Mouse (Mus musculus) layer of hippocampus, adult 9-10 months (tissue): ENCODE measurements around the gene Mapt.

Experiments used
- DNase-seq: peaks from one replicate; pipeline ENCODE4 v3.0.0; 2022; ENCODE audit warnings: low spot score

Gene Mapt

DNA sequence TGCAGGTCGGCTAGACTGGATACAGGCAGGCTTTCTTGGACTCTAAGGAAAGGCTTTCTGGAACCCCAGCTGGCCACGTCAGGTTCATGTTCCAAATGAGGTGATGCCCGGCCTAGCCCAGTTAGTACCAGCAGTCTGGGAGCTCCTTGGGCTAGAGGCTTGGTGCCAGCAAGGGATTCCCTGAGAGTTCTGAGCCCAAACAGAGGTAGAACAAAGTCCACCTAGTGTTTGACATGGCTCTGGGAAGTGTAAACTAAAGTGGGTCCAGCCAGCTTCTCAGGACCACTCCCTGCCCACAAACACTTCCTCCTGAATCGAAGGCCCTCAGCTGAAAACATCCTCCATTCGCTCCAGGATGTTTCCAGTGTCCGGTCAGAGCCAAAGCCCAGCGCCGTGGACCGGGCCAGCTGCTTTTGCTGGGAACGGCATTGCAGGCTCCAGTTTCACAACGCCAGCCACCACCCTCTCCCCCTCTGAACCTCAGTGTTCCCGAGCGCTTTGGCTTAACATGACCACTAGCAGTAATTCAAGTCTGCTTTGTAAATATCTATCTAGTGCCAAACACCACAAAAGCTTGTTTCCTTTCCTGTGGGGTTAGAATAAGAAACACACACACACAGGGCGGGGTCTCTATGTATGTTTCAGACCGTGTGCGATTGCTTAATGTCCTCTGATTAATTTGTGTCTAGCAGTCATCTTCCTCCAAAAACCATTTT, 85.7 kb downstream of the Mapt start:
- no peak for DNase-seq

DNA sequence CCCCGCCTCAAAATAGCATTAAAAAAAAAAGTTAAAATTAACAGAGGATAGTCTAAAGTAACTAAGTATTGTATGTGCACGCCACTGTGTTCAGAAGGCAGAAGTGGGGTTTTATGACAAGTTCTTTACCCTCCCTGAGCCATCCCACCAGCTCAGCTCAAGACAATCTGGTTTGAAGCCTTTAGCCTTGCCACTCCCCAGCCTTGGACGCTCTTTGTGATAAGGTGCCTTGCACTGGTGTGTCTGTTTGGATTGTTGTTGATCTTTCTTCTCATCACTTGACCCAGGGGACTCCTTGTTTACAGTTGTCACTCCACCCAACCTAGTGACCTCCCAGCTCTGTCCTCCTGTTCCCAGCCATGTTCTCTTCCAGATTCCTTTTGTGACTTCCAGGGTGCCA, 86.4 kb downstream of the Mapt start:
- no peak for DNase-seq

DNA sequence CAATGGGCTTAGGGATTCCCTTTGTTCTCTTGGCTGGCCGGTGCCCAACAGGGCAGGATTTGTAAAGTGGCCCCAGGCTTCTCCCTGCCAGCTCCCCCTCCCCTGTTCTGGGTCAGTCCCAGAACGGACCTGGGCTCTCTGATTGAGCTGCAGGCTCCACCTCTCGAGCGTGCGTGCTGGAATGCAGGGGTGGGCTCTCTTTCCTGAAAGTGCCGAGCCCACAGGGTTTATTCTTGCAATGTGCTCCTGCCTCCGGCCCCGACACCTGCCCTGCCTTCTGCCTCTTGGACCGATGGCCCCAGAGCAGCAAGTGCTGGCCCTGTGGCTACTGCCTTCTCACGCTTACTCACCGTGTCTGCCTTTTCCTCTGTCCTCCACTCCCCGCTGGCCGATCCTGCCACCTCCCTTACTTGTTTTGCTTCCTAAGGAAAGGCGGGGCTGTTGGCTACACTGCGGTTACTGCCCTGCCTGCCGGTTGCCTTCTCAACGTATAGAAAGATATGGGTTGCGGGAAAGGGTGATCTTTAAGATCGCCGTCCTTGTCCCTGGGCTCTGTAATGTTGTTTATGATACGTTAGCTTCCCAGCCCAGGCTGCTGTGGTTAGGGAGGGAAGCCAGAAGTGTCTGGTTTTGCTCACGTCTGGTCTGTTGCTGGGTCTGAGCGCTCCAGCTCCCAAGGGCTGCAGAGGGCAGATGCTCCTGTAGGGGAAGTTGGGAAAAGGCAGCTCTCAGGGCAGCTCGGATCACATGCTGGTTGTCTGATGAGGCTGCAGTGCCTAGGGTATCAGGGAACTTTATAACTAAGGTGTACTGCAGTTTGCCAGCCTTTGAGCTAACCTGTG, 88.0 kb downstream of the Mapt start:
- no peak for DNase-seq

DNA sequence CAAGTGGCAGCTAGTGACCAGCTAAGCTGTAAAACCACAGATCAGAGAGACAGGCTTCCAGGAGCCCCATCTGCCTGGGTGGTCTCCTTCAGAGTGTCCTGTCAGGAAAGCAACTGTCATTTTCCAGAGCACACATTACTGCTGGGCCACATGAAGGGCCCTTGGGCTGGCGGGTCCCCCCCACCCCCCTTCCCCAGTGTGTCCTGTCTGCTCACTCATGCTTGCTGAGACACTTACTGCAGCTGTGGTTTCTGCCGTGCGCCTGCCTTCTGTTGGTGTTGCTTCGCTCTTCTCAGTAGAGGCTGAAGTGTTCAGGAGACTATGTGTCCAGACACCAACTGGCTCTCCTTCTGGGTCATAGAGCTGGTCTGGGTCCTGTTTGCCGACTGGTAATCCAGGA, 89.3 kb downstream of the Mapt start:
- DNase-seq = no peak

DNA sequence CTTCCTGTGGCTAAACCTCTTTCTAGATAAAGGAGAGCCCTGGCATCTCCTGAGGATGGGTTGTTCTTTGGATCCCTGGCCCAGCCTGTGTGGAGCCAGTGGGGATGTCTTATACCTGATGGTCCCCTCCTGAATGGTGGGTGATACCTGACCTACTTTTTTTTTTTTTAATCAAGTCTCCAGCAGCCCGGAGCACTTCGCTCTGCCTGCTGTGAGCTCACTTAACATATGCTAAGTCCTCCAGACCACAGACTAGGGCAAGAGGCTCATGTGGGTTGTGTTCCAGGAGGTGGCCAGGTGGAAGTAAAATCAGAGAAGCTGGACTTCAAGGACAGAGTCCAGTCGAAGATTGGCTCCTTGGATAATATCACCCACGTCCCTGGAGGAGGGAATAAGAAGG, 91.0 kb downstream of the Mapt start:
- no peak for DNase-seq

DNA sequence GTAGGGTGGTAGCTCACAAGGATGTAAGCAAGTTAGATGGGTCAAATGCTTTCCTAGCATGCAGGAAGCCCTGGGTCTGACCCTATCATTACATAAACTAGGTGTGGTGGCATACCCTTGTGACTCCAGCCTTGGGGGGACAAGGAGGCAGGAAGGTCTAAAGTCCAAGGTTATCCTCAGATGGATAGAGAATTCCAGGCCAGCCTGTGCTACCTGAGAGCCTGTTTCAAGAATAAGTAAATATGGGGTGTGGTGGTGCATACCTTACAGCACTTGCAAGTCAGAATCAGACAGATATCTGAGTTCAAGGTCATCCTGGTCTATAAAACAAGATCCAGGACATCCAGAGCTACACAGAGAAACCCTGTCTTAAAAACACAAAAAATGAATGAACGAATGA, 96.3 kb downstream of the Mapt start:
- no peak for DNase-seq

DNA sequence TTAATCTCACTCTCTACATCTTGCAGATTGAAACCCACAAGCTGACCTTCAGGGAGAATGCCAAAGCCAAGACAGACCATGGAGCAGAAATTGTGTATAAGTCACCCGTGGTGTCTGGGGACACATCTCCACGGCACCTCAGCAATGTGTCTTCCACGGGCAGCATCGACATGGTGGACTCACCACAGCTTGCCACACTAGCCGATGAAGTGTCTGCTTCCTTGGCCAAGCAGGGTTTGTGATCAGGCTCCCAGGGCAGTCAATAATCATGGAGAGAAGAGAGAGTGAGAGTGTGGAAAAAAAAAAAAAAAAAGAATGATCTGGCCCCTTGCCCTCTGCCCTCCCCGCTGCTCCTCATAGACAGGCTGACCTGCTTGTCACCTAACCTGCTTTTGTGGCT, 96.8 kb downstream of the Mapt start:
- no peak for DNase-seq

DNA sequence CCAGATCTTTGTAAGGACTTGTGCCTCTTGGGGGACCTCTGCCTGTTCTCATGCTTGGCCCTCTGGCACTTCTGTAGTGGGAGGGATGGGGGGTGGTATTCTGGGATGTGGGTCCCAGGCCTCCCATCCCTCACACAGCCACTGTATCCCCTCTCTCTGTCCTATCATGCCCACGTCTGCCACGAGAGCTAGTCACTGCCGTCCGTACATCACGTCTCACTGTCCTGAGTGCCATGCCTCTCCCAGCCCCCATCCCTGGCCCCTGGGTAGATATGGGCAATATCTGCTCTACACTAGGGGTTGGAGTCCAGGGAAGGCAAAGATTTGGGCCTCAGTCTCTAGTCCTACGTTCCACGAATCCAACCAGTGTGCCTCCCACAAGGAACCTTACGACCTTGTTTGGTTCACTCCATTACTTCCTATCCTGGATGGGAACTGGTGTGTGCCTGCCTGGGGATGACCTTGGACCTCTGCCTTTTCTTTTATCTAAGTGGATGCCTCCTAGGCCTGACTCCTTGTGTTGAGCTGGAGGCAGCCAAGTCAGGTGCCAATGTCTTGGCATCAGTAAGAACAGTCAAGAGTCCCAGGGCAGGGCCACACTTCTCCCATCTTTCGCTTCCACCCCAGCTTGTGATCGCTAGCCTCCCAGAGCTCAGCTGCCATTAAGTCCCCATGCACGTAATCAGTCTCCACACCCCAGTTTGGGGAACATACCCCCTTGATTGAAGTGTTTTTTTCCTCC, 98.2 kb downstream of the Mapt start:
- DNase-seq = no peak

DNA sequence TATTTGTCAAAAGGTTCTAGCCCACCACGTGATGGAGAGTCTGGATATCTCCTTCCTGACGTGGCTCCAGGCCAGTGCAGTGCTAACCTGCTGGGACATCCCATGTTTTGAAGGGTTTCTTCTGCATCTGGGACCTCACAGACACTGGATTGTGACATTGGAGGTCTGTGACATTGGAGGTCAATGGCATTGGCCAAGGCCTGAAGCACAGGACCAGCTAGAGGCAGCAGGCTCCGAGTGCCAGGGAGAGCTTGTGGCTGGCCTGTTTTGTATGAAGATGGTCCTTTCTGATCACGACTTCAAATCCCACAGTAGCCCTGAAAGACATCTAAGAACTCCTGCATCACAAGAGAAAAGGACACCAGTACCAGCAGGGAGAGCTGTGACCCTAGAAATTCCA, 99.0 kb downstream of the Mapt start:
- no peak for DNase-seq

DNA sequence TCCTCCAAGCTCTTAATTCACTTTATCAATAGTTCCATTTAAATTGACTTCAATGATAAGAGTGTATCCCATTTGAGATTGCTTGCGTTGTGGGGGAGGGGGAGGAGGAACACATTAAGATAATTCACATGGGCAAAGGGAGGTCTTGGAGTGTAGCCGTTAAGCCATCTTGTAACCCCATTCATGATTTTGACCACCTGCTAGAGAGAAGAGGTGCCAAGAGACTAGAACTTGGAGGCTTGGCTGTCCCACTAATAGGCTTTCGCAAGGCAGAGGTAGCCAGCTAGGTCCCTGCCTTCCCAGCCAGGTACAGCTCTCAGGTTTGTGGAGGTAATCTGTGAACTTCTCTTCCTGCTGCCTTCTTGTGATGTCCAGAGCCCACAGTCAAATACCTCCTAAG, 100.0 kb downstream of the Mapt start:
- no peak for DNase-seq

DNA sequence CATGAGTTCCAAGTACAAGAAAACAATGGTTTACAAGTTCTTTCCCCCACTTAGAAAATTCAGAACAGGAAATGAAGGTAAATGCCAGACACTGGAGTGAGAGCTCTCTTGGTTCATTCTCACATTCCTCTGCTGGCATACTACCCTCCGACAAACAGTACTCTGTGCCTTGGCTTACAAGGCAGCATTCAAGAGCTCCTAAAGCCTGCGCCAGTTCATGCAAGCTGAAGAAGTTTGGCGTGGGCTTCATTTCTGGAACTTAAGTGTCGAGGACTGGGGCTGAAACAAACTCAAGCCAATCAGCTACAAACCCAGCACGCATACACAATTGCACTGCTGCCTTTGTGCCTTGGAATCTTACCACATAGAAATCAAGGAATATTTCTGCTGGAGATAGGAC, 100.9 kb downstream of the Mapt start:
- no peak for DNase-seq

DNA sequence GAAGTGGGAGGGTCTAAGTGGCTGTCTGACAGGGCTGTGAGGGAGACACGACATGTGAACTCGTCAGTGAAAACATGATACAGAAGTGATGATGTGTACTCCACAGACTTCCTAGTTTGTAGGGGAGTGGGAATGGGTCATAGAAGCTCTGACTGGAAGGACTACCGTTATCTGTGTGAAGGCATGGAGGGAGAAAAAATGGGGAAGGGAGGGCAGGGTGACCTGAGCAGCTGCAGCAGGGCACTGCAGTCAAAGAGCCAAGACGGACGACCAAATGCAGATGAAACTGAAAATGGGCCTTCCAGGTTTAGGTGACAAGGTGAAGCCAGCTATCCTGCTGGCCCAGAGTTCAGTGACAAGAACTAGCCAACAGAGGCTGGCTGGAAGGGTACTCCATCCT, 102.9 kb downstream of the Mapt start:
- no peak for DNase-seq

DNA sequence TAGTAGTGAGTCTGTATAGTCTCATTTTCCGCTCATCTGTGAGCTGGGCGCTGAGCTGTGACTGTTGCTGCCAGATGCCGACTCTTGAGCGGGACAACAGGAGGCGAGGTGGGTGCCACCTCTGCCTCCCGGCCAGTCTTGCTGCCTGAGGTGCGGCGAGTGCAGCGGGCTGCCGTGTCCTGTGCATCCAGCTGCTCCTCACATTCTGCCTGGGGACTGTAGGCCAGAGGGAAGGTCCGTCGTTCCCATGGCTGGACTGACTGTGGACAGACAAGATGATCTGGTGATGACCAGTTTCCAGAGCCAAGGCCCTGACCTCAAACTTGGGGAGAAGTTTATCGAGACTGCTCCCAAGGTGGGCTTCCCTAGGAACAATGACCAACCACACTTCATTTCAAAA, 103.8 kb downstream of the Mapt start:
- no peak for DNase-seq

DNA sequence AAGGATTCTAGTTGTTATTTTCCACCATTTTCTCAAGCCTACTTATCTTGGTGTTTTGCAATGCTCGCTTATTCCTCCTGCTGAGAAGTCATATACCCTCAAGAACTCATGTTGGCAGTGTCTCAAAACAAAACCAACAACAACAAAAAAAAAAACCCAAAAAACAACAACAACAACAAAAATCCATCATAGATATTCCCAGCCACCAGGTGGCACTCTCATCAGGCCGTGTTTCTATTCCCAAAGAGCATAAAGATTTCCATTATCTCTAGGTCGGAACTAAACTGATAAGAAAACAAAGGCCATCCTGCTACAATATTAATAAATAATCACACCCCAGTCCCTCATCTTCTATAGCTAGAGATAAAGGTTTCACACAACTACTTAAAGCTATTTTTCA, 115.7 kb downstream of the Mapt start:
- DNase-seq = no peak

DNA sequence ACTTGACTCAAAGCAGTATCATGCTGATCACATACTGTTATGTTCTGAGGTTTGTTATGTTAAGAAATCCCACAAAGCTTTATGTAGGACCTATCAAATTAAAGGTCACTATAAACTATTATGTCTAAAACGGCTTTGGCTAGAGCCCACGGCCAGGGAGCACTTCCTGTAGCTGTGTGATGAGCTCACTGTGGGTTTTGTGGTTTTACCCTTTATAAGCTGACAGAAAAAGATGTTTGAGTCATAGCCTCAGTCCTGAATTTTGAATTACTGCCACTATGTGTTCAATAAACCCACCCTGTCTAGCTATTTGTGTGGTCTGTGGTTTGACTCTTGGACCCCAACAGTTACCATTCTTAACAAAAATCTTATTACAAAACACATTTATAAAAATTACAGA, 130.6 kb downstream of the Mapt start:
- DNase-seq = no peak

DNA sequence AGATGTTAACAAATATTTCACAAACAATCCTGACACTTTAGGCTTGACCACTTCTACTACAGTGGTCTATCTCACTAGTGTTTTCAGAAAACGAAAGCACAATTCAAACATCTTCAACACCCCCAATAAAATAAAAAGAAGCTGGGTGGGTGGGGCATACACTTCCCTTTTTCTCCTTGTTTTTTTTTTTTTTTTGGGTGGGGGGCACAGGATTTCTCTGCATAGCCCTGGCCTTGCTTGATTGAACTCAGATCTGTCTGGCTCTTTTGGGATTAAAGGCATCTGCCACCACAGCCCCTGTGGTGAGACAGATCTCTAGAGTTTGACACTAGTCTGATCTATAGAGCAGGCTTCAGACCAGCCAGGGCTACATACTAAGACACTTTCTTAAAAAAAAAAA, 131.5 kb downstream of the Mapt start:
- no peak for DNase-seq

DNA sequence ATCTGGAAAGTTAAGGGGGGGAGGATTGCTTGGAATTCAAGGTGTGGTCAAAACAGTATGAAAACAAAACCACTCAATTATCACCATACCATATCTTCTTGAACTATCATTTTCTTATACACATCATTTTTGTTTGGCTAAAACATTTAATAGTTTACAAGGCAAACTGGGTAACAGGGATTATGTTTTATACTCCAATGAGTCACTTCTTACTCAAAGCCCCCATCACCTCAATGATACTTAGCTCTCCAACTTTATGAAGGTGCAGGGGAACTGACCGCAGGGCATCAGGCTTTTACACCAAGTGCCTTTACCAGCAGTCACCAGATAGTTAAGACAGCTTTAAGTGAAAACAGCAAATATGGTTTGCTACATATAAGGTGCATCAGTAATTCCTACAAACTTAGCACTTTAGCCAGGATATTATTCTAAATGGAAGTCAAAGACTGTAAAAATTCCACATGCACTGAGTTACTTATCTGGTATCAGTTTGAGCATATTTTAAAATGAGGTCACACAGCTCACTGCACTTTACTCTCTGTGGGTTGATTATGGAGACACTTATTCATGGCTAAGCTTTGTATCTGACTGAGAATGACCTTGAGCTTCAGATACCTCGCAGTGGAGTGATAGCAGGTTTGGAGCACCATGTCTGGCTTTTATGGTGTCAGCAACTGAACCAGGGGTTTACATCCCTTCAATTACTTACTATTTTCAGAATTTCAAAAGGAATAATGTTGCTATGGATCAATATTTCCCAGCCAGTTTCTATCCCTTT, 132.8 kb downstream of the Mapt start:
- no peak for DNase-seq

DNA sequence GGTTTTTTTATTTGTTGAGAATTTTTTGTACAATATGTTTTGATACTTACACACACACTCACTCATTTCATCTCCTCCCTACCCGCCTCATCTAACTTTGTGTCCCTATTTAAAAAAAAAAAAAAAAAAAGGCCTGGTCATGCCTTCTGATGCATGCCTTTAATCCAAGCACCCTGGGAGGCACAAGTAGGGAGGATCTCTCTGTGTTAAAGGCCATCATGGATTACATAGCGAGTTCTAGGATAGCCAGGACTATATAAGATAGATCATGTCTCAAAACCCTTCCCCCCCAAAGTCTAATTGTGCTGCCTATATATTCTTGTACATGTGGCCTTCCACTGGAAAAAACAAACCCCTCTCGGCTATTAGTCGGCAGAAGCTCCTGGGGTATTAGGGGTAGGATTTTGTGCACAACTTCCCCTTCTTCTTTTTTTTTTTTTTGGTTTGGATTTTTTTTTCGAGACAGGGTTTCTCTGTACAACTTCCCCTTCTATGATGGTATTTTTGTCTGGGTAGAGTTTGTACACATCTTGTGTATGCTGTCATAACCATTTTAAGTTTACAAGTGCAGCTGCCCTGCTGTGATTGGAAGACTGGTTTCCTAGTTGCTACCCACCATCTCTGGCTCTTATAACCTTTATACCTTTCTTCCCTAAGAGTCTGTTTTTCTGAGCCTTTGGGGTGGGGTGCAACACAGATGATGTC, 136.4 kb downstream of the Mapt start:
- no peak for DNase-seq

DNA sequence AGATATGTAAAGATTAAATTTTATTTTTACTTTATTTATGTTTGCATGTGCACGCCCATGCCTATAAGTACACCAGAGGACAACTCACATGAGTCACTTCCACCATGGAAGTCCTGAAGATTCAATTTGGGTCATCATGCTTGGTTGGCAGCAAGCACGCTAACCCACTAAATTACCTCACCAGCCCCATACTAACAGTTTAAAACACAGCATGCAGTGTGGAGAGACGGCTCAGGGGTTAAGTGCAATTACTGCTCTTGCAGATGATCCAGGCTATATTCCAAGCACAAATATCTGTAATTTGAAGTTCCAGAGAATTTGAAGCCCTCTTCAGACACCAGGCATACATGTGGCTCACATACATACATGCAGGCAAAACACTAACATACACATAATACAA, 145.1 kb downstream of the Mapt start:
- no peak for DNase-seq

DNA sequence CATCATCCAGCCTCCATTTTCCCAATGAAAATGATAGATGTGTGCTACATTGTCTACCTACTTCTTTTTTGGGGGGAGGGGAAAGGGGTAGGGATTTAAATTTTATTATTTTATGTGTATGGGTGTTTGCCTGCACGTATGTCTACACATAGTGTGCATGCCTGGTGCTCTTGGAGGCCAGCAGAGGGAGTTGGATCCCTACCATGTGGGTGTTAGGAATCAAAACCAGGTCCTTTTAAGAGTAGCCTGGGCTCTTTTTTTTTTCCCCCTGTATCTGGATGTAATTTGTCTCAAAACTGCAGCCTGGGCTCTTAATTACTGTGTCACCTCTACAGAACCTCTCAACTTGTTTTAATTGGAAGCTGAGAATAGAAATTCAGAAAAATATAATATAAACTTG, 148.4 kb downstream of the Mapt start:
- DNase-seq = no peak
